Mouse (Mus musculus): ENCODE results near the gene Zc3hc1. TPM values are rescaled to one million over a fixed set of nuclear protein-coding genes. Genes with fewer than 3 reads are reported as not detected.

The Zc3hc1 gene
- total RNA-seq, 2 experiments from 2014 or later = 18.7 to 19.6 TPM

GRCm38 (mm10) chr6:30325932-30326501 is 64.8 kb downstream of the Zc3hc1 start:
- DNase-seq (ENCODE audit: low spot score in 2 of 2) = no peak

GRCm38 (mm10) chr6:30321002-30321401 is 69.8 kb downstream of the Zc3hc1 start:
- DNase-seq (ENCODE audit: low spot score in 2 of 2) = no peak

DNA sequence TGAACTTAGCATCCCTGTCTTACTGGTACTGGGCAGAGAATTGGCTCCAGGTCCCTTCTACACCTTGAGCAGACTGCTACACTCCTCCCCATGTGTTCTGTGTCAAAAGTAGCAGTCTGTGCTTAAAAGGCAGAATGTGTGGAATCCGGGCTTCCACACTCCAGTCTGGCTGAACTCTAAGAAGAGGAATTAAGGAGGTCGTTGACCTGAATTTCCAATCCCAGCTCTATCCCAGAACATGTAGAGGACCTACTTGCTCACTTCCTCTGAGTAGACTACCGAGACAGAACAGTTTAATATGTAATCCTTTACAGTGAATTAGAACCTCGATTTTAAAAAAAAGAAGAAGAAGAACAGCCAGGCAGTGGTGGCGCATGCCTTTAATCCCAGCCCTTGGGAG is 71.6 kb downstream of the Zc3hc1 start:
- DNase-seq (ENCODE audit: low spot score in 2 of 2) = no peak

Other genes starting within 250 kb of the Zc3hc1 start
- gene Ube2h, start 86.5 kb downstream of the Zc3hc1 start, total RNA-seq (2021) = 100 to 1,000 TPM in 1 of 2 experiments, 10 to 100 TPM in 1; 94.7 to 121 TPM
- gene Klhdc10, start 10.8 kb upstream of the Zc3hc1 start, total RNA-seq (2021) = 10 to 100 TPM; 63.0 to 68.5 TPM
- gene Tmem209, start 118.8 kb upstream of the Zc3hc1 start, total RNA-seq (2021) = 10 to 100 TPM; 15.3 to 19.5 TPM
- gene Ssmem1, start 118.8 kb upstream of the Zc3hc1 start, total RNA-seq (2021) = under 1 TPM in 1 of 2 experiments, not detected in 1; 0.22 TPM
- gene Cpa2, start 150.6 kb upstream of the Zc3hc1 start, total RNA-seq (2021) = under 1 TPM; 0.43 to 0.74 TPM
- 1 to 10 TPM; 1.4 to 1.7 TPM for gene Cpa4, start 177.3 kb upstream of the Zc3hc1 start, total RNA-seq (2021)
- not detected for gene Cpa5, start 220.0 kb upstream of the Zc3hc1 start, total RNA-seq (2021)
- gene Cpa1, start 248.2 kb upstream of the Zc3hc1 start, total RNA-seq (2021) = not detected